Mouse (Mus musculus) cerebellum, adult 18-20 months (tissue): ENCODE measurements around the gene Tmem207.

Experiments
- DNase-seq, 2 experiments: peaks; one replicate each; pipeline ENCODE4 v3.0.0; 2021

Gene Tmem207

GRCm38 (mm10) chr16:26454163-26454562 is 72.4 kb downstream of the Tmem207 start:
- no peak for DNase-seq
